Mouse (Mus musculus) olfactory bulb, adult 2 months (tissue): ENCODE measurements around the gene Ctdsp2.
A peak's percentile ranks its signal among the peaks of the same experiment; 100 is the strongest.

ENCODE experiments used
- CTCF ChIP-seq: fragments of 200-500 bp; IDR thresholded peaks from 2 replicates; pipeline ENCODE4 v1.5.1; 2012; ENCODE audit warnings: low read depth, mild to moderate bottlenecking, low read length, moderate library complexity; ENCODE audit not compliant: insufficient read depth
- POLR2A ChIP-seq: fragments of 200-500 bp; IDR thresholded peaks from 2 replicates; pipeline ENCODE4 v1.6.1; 2012; ENCODE audit warnings: mild to moderate bottlenecking, low read depth, low read length, moderate library complexity; ENCODE audit not compliant: insufficient read depth

DNA sequence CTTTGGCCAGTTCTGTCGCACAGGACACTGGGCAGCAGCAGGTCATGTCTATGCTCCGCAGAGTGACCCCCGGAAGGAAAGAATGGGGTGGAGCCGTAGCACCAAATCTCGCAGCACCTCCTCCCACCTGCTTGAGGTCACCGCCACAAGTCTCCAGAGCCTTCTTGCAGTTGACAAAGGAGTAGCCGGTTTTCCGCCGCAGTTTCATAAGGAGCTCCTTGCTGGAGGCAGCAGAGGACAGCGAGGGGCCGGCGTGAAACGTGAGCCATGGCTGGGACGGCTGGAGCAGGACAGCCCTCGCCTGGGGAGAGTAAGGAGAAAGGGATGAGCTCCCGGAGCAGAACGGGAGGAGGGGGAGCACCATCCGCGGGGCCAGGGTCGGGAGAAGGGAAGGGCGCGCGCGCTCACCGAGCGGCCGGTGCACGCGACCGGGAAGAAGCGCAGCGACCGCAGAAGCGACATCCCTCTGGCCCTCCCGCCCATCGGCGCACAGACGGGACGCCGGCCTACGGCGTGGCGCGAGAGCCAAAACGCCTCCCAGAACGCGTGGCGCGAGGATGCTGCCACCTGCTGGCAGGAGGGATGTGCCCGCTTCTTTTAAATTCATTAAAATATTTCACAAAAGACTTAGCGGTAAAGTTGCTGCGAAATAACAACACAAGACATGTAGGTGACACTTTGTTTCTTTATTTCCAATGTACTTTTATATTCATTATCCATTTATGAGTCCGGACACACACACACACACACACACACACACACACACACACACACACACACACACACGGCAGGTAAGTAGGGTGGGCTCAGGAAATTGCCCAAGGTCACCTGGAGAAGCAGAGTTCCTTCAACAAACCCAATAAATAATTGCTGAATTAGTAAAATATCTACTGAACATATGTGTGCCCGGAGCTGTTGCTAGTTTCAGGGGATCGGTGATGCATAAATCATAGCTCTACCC lies 52.1 kb downstream of the Ctdsp2 start, which contains the start of gene Tsfm:
- peak; percentile 53 for TF ChIP-seq POLR2A
- peak; percentile 95 for TF ChIP-seq CTCF
